Mouse (Mus musculus) olfactory bulb, adult 2 months (tissue): ENCODE data around the gene Ern2.

ENCODE experiments used
- CTCF ChIP-seq: fragments of 200-500 bp; IDR thresholded peaks from 2 replicates; pipeline ENCODE4 v1.5.1; 2012; ENCODE audit warnings: low read depth, mild to moderate bottlenecking, low read length, moderate library complexity; ENCODE audit not compliant: insufficient read depth
- POLR2A ChIP-seq: fragments of 200-500 bp; IDR thresholded peaks from 2 replicates; pipeline ENCODE4 v1.6.1; 2012; ENCODE audit warnings: mild to moderate bottlenecking, low read depth, low read length, moderate library complexity; ENCODE audit not compliant: insufficient read depth

GRCm38 (mm10) chr7:122152473-122152872 lies 33.5 kb downstream of the Ern2 start:
- no peak for TF ChIP-seq CTCF
- TF ChIP-seq POLR2A: no peak
